Mouse (Mus musculus) heart, embryonic 12.5 days (tissue): ENCODE data around the gene Cyyr1. TPM values are rescaled to one million over a fixed set of nuclear protein-coding genes. Genes with fewer than 3 reads are reported as not detected.
A peak's percentile ranks its signal among the peaks of the same experiment; 100 is the strongest.
"Not testable (repeated sequence)": the region's sequence is repeated elsewhere in the genome, so short reads cannot be mapped to it uniquely, and the experiment has no call there.

Experiments
- ATAC-seq: fragments of 200-750 bp; cut with Nextera tagmentation; 2 replicates; pipeline ENCODE4 v1.8.0; 2017; ENCODE audit warnings: moderate TSS enrichment, moderate library complexity; ENCODE audit not compliant: insufficient number of reproducible peaks, low FRiP score
- H3K27ac ChIP-seq: fragments of 300-500 bp; sonication (generic); 2 replicates; pipeline ENCODE4 v1.5.1; 2016; ENCODE audit warnings: mild to moderate bottlenecking, moderate library complexity; ENCODE audit not compliant: poor library complexity, severe bottlenecking
- H3K27me3 ChIP-seq: fragments of 300-500 bp; sonication (generic); replicated peaks from 2 replicates; pipeline ENCODE4 v1.6.1; 2016; ENCODE audit warnings: mild to moderate bottlenecking, moderate library complexity
- H3K36me3 ChIP-seq: fragments of 300-500 bp; sonication (generic); 2 replicates; pipeline ENCODE4 v1.6.1; 2016; ENCODE audit warnings: mild to moderate bottlenecking, moderate library complexity
- H3K4me1 ChIP-seq: fragments of 300-500 bp; sonication (generic); replicated peaks from 2 replicates; pipeline ENCODE4 v1.6.1; 2016; ENCODE audit warnings: mild to moderate bottlenecking
- H3K4me2 ChIP-seq: fragments of 300-500 bp; sonication (generic); 2 replicates; pipeline ENCODE4 v1.6.1; 2016; ENCODE audit warnings: mild to moderate bottlenecking, moderate library complexity
- H3K4me3 ChIP-seq: fragments of 300-500 bp; sonication (generic); 2 replicates; pipeline ENCODE4 v1.5.1; 2016; ENCODE audit warnings: mild to moderate bottlenecking
- H3K9ac ChIP-seq: fragments of 300-500 bp; sonication (generic); 2 replicates; pipeline ENCODE4 v1.6.1; 2016; ENCODE audit warnings: mild to moderate bottlenecking, moderate library complexity
- H3K9me3 ChIP-seq: fragments of 300-500 bp; sonication (generic); replicated peaks from 2 replicates; pipeline ENCODE4 v1.6.1; 2016; ENCODE audit warnings: mild to moderate bottlenecking, moderate library complexity
- WGBS: fragments of 180-500 bp; shearing (Covaris S2); methylation state at CpG from one replicate; pipeline ENCODE4 v1.1.7; 2016; 5-methylcytosine and 5-hydroxymethylcytosine counted together
- polyA plus RNA-seq: library from polyadenylated mRNA; unstranded; fragments of >200 nt; fragmentation: Nextera tagmentation; extraction: Ambion mirVana; gene quantifications from 2 replicates; pipeline ENCODE4 v1.2.1, GENCODE M21; 2016

Cyyr1 gene
- 3.4 and 4.3 TPM in 2 replicates for polyA plus RNA-seq

DNA sequence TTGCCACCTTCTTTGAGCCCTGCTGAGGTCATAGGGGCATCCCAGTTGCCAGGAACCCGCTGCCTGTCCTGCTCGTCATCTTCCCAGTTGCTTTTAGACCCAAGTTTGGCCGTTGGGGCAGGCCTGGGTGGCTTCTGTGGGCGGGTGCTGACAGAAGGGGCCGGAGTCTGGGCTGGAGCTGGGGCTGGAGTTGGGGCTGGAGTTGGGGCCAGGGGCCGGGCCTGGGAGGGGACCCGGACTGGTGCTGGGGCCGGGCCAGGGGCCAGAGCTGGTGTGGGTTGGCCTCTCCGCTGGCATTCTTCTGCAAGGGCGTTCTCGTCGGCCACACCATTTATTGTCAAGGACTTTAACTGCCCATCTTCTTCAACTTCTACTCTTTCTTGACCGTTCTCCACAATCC lies at the start of gene Cyyr1:
Gene Cyyr1, minus strand, starts transcription at position 101 of the 400 bp plus-strand sequence.
- H3K9ac ChIP-seq, ATAC-seq, H3K27ac ChIP-seq, H3K4me2 ChIP-seq, H3K4me3 ChIP-seq, H3K27me3 ChIP-seq, H3K9me3 ChIP-seq, H3K4me1 ChIP-seq, H3K36me3 ChIP-seq: not testable (repeated sequence)
- 54% methylated on average over 11 of the region's 13 CpGs for WGBS

DNA sequence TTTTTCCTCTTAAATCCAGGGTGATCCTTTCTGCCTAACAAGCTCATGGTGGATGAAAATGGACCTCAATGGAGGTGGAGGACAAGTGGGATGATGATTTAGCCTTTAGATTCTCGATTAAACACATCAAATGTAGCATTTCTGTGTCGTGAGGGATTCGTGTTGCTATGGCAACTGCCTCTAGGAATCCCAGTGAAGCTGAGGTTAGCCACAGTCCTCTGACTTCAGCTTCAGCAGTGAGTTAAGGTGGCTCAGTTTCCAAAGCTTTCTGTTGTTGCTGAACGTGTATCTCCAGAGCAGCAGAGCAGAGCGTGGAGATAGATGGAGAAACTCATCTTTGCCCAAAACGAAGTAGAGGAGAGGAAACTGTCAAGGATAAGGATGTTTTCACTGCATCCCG lies 35.6 kb upstream of the Cyyr1 start:
- WGBS = 70% methylated on average over 7 of the region's 7 CpGs
- H3K4me2 ChIP-seq = no peak overlapping the region
- ATAC-seq = no peak
- H3K27me3 ChIP-seq = no peaks in the 10 kb centered on the region
- H3K9ac ChIP-seq = no peak overlapping the region
- H3K9me3 ChIP-seq = peaks cover 4% of the 10 kb centered on the region; the same call in 1 of the 2 replicates
- H3K4me1 ChIP-seq = no peaks in the 10 kb centered on the region
- no peak overlapping the region for H3K4me3 ChIP-seq
- H3K36me3 ChIP-seq = no peaks in the 10 kb centered on the region
- no peak overlapping the region for H3K27ac ChIP-seq

DNA sequence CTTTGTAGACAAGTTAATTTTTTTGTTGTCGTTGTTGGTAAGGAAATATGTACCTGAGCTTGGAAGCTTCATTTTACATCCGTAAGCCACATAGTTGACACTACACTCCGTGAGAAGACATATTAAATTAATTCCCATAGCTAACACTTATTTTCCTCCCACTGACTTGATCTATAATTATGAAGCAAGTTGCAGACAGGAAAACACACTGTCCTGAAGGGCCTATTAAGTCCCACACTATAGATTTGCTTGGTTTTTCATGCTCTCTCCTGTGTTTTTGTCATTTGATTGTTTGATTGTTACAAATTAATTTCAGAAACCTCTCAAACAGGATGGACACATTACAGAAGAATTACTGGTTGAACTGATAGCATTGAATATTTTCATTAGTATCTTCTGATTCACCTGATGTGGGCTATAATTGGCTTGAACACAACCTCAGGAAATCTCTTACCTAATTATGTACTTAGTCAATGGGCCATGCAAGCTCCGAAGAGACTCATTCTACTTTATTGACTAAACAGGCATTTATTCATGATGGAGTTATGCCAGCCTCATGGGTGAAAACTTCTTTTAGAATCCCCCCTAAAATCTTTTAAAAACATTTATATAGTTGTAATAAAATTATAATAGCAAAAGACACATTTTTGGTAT lies 34.5 kb upstream of the Cyyr1 start:
- no peaks in the 10 kb centered on the region for H3K4me1 ChIP-seq
- no peak overlapping the region for H3K9ac ChIP-seq
- H3K9me3 ChIP-seq = peaks cover 4% of the 10 kb centered on the region; the same call in 1 of the 2 replicates
- no peaks in the 10 kb centered on the region for H3K27me3 ChIP-seq
- H3K4me2 ChIP-seq = no peak overlapping the region
- no peak for ATAC-seq
- H3K27ac ChIP-seq = no peak overlapping the region
- H3K36me3 ChIP-seq = no peaks in the 10 kb centered on the region
- no peak overlapping the region for H3K4me3 ChIP-seq
- 85% methylated on average over 4 of the region's 4 CpGs for WGBS

DNA sequence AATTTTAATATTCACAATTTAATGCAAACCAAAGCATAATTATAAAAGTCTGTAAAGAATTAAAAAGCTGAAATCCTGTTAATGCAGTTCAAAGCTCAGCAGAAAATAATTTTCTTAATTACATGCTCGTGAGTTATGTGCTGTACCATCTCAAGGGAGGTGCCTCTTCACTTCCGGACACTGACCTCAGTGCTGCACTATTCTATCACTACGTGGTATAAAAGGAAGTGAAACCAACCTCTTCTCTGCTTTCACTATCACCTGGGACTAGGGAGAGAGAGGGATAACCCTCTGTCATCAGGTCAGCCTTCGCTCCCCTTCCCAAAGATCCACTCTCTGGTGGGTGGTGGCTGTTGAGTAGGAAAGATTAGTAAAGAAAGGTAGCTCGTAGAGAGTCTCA lies 13.3 kb upstream of the Cyyr1 start:
- no peaks in the 10 kb centered on the region for H3K27me3 ChIP-seq
- no peaks in the 10 kb centered on the region for H3K36me3 ChIP-seq
- no peak overlapping the region for H3K4me3 ChIP-seq
- ATAC-seq = no peak
- no peak overlapping the region for H3K27ac ChIP-seq
- WGBS = 73% methylated on average over 5 of the region's 5 CpGs
- no peaks in the 10 kb centered on the region for H3K4me1 ChIP-seq
- no peak overlapping the region for H3K4me2 ChIP-seq
- H3K9me3 ChIP-seq = no peaks in the 10 kb centered on the region; the same call in 1 of the 2 replicates
- H3K9ac ChIP-seq = no peak overlapping the region

DNA sequence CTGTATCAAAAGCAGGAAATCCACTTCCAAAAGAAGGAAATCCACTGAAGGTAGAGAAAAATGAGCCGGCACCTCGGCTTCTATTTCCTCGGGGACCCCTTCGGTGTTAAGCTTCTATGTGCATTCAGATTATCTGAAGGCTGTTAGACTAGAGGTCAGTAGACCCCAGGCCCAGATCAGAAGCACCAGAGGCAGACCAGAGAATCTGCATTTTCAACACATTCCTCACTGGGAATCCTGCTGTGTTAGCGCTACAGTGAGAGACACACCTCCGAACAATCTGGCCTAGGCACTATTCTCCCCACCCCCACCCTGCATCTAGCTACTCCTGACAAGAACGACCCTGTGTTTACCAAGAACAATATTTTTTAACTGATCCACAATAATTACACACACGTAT lies 641 bp upstream of the Cyyr1 start:
- H3K4me2 ChIP-seq = no peak overlapping the region
- no peaks in the 10 kb centered on the region for H3K9me3 ChIP-seq
- 25% methylated on average over 8 of the region's 8 CpGs for WGBS
- no peak overlapping the region for H3K4me3 ChIP-seq
- H3K9ac ChIP-seq = no peak overlapping the region
- ATAC-seq = no peak
- H3K27me3 ChIP-seq = no peaks in the 10 kb centered on the region
- H3K36me3 ChIP-seq = no peaks in the 10 kb centered on the region
- no peaks in the 10 kb centered on the region for H3K4me1 ChIP-seq
- no peak overlapping the region for H3K27ac ChIP-seq

DNA sequence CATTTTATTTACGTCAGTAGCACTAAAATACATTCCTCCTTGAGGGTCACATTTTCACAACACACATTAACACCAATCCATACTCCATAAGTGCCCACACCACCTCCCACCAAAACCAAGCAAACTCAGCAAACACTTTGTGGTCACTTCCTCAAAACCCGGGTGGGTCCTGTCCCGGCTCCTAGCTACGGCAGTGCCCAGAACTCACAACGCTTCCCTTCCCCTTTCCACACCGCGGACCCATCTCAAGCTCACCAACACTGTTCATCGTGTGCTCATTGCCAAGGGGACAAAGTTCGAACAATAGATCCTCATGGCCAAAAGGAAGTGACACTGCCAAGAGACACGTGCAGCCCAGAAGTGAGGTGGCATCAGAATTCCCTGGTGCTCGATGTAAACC lies 1.2 kb downstream of the Cyyr1 start:
- not testable (repeated sequence) for H3K36me3 ChIP-seq, H3K9me3 ChIP-seq, ATAC-seq, H3K27ac ChIP-seq, H3K4me3 ChIP-seq, H3K9ac ChIP-seq, H3K4me1 ChIP-seq, H3K4me2 ChIP-seq, H3K27me3 ChIP-seq
- WGBS = 81% methylated on average over 1 of the region's 11 CpGs

DNA sequence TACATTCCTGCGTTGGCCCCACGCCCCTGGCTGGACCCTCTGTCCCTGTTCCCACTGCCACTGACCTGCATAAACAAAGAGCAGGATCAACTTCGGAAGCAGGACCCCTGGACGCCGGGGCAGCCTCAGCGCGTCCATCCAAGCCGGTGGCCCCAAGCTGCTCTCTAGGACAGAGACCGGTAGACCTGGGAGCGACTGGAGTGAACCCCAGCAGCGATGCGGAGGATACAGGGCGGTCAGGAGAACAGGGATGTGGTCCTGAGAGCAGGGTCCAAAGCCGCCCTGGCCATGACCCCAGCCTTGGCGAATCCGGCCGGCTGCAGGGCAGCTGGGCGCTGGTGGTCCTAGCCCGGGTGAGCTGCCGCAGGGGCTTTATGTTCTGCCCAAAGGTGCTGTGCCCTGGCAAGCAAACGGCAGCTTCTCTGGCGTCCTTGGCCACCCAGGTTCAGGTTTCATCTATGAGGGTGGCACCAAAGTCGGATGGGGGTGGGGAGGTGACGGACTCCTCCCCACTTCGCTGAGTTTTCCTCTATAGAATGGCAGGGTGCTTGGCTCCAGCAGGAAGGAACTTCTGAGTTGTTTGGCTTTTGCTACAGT lies 3.1 kb downstream of the Cyyr1 start:
- WGBS = under 1% methylated on average over 25 of the region's 25 CpGs
- H3K4me3 ChIP-seq = peak overlapping the region; percentile 56
- 0 out of 2 replicates have a peak overlapping the region, but pooled peaks have one; percentile 5 for H3K27ac ChIP-seq
- H3K9ac ChIP-seq = peak overlapping the region; percentile 75
- ATAC-seq = peak; percentile 66
- no peaks in the 10 kb centered on the region for H3K9me3 ChIP-seq
- H3K4me1 ChIP-seq = no peaks in the 10 kb centered on the region
- H3K36me3 ChIP-seq = no peaks in the 10 kb centered on the region
- H3K4me2 ChIP-seq = peak overlapping the region; percentile 74
- H3K27me3 ChIP-seq = no peaks in the 10 kb centered on the region

DNA sequence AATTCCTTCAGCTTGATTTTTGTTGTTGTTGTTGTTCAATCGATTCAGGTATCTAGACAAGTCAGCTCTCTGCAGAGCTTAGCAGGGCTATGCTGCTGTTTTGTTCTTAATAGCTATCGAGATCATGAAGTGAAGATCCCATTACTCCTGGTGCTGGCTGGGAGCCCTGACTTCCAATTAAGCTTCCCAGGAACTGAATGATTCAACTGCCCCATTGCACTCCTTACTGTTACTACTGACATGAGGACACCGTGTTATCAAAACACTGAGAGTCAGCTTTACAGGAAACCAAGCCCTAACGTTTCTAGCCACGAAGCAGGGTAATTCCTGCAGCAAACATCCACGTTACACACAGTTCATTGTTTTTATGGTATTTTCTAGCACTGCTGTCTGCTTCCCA lies 6.7 kb downstream of the Cyyr1 start:
- Histone ChIP-seq H3K9ac (no peak overlapping the region), H3K36me3 (no peaks in the 10 kb centered on the region), H3K4me2 (no peak overlapping the region), H3K9me3 (no peaks in the 10 kb centered on the region), H3K4me3 (no peak overlapping the region), H3K27me3 (no peaks in the 10 kb centered on the region), H3K4me1 (no peaks in the 10 kb centered on the region), H3K27ac (no peak overlapping the region)
- 44% methylated on average over 6 of the region's 6 CpGs for WGBS
- ATAC-seq = no peak

DNA sequence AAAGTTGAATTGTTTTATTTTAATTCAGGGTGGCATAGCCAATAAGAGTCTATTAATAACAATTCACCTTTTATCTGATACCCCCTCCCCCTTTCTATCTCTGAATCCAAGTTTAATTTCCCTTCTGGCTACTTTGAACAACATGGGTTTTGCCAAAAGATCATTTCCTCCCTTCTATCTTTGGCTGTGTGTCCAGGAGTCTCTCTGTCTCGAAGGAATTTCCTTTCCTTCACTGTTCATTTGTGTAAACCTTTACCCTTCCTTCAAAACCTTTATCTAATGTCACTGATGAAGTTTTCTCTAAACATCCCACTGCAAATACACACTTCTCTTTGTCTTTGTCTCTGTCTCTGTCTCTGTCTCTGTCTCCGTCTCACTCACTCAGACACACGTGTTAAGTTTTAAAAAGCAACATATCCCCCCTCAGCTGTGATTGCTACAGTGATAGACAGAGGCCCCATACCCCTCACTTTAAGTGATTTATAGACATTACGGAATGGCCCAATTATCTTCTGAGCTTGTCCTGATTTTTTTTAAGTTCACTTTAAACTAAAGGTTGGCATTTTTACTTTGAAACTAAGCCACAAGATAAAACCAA lies 11.4 kb downstream of the Cyyr1 start:
- H3K4me3 ChIP-seq = no peak overlapping the region
- peak; percentile 45; the same call in 1 of the 2 replicates for ATAC-seq
- H3K4me1 ChIP-seq = peaks cover 4% of the 10 kb centered on the region; the same call in 1 of the 2 replicates
- no peak overlapping the region for H3K4me2 ChIP-seq
- H3K9ac ChIP-seq = no peak overlapping the region
- no peaks in the 10 kb centered on the region for H3K9me3 ChIP-seq
- no peak overlapping the region for H3K27ac ChIP-seq
- no peaks in the 10 kb centered on the region for H3K36me3 ChIP-seq
- WGBS = 48% methylated on average over 4 of the region's 4 CpGs
- no peaks in the 10 kb centered on the region for H3K27me3 ChIP-seq

DNA sequence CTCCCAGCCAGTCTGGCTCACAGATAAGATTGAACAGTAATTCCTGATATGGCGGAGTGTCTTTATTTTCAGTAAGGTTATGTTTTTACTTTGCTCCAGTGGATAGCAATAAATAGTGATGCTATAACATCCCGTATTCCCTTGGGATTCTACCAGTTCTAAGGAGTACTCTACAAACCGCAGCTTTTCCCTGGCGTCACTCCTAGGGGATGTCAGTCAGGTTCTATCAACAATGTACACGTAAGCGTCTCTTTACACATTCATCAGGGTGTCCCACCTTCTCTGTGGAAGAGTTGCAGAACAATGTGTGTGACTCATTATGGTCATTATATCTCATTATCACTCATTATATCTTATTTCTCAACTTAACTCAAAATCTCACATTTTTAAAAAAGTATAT lies 12.2 kb downstream of the Cyyr1 start:
- no peaks in the 10 kb centered on the region for H3K27me3 ChIP-seq
- H3K4me2 ChIP-seq = no peak overlapping the region
- no peak for ATAC-seq
- H3K27ac ChIP-seq = no peak overlapping the region
- H3K9ac ChIP-seq = no peak overlapping the region
- 76% methylated on average over 6 of the region's 6 CpGs for WGBS
- peaks cover 5% of the 10 kb centered on the region; the same call in 1 of the 2 replicates for H3K4me1 ChIP-seq
- no peak overlapping the region for H3K4me3 ChIP-seq
- no peaks in the 10 kb centered on the region for H3K9me3 ChIP-seq
- H3K36me3 ChIP-seq = no peaks in the 10 kb centered on the region

DNA sequence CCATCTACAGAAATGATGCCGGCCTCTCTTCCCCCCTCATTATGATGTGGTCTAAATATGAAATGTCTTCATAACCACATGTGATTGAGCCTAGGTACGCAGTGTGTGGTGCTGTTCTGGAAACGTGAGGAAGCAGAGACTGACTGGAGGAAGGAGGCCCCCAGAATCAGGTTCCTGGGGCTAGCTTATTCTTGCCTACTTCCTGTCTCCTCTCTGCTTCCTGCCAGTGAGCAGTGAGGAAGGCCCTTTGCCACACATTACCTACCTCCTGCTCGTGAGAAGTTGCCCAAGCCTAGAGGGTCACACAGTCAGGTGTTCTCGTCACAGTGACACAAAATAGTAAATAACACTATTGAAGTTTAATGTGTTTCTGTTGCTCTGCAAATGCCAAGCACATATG lies 14.8 kb downstream of the Cyyr1 start:
- Histone ChIP-seq H3K36me3 (no peaks in the 10 kb centered on the region), H3K9ac (no peak overlapping the region), H3K4me3 (no peak overlapping the region), H3K4me2 (no peak overlapping the region), H3K27me3 (no peaks in the 10 kb centered on the region), H3K9me3 (no peaks in the 10 kb centered on the region), H3K4me1 (peaks cover 5% of the 10 kb centered on the region; the same call in 1 of the 2 replicates), H3K27ac (no peak overlapping the region)
- WGBS = 57% methylated on average over 5 of the region's 5 CpGs
- ATAC-seq = no peak
